Mouse (Mus musculus) forebrain, embryonic 14.5 days (tissue): Measurements from ENCODE around the gene Smndc1. TPM values are rescaled to one million over a fixed set of nuclear protein-coding genes. Genes with fewer than 3 reads are reported as not detected.

Experiments
- polyA plus RNA-seq: library from polyadenylated mRNA; unstranded; fragments of >200 nt; fragmentation: Nextera tagmentation; extraction: Ambion mirVana; gene quantifications from 2 replicates; pipeline ENCODE4 v1.2.1, GENCODE M21; 2014

Smndc1 gene
- polyA plus RNA-seq, 1 experiment from 2014 or later, result 41.5 TPM

Other genes starting within 250 kb of the Smndc1 start
- gene Mxi1, start 80.1 kb downstream of the Smndc1 start, polyA plus RNA-seq, result 27.6 and 41.0 TPM in 2 replicates
- 7.2 TPM in 1 of 2 replicates, not detected in the other for gene Gm10197, start 18.8 kb downstream of the Smndc1 start, polyA plus RNA-seq
- gene Dusp5, start 138.5 kb upstream of the Smndc1 start, polyA plus RNA-seq, result 2.1 and 2.2 TPM in 2 replicates
- gene Nutf2-ps1, start 198.5 kb upstream of the Smndc1 start, polyA plus RNA-seq, result 276 and 308 TPM in 2 replicates
- gene Smc3, start 209.8 kb upstream of the Smndc1 start, polyA plus RNA-seq, result 61.8 and 70.9 TPM in 2 replicates